Mouse (Mus musculus): Measurements from ENCODE around the gene Zfp13. TPM values are rescaled to one million over a fixed set of nuclear protein-coding genes. Genes with fewer than 3 reads are reported as not detected.

Gene Zfp13
- 1 to 10 TPM; 1.5 to 1.8 TPM for total RNA-seq (2021)
- long read RNA-seq, experiment 1, partial matches to known transcripts = 0 of 2 reads
- long read RNA-seq, experiment 1, other reads (novel, unspliced or antisense) = 1 of 2 reads
- long read RNA-seq, experiment 2, partial matches to known transcripts = 0 of 3 reads
- long read RNA-seq, experiment 2, other reads (novel, unspliced or antisense) = 1 of 3 reads

DNA sequence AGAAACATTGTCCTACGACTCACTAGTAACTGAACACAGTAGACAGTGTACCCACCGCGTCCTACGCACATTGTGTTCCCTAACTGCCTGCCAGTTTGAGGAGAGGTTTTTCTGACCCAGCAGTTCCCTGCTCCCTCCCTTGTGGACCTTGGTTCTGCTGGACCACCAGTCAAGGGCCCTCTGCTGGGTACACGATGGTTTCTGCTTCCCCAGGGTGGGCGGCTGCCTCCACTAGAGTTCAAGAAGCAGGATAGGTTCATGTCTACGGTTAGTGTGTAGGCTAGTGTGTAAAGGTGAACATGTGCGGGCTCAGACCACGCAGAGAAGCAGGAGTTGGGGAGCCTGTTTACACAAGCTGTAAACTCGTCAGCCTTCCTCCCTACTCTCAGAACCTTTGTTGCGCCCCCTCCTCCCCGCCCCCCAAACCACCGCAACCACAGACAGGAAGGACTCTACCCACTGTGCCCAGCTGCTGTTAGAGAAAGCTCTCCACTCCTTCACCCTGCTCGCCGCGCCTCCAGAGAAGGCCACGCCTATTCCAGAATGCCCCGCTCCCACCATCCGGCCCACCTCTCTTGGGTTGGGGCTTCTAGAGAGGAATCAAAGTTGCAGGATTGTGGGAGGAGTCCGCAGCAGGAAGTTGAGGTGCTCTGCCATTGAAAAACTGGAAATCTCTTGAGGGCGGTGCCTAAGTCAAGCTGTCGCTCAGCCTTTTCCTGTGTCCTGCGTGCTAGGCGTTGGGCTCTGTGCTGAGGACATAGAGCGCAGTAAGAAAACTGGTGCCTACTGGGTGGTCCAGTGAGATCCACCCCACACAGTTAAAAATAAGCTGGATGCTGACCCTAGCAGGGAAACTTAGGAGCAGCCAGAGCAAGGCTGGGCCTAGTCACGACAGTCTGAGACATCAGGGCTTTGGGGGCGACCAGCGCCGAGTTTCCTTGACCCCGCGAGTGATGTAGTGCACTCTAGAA lies at the start of gene Zfp13:
TSS of gene Zfp13 (minus strand) at position 906 of the 971 bp plus-strand sequence.
- peak; percentile 68 to 75 for DNase-seq
- intact Hi-C loops (cut with DNase I) = no loop called here

DNA sequence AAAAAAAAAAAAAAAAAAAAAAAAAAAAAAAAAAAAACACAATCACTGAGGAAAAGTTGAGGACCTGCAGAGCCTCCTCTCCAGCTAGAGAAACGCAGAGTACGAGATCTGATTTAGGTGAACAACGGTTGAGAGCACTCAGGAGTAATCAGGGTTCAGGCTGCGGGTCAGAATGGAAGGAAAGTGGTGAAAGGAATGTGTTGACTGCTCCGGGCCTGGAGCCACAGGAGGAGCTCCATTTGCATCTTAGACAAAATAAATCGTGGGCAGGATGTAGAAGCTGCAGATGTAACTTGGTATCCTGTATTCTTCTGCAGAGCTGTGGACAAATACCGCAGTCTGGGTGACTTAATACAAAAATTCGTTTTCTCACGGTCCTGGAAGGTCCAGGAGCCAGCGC lies 46.6 kb upstream of the Zfp13 start:
- DNase-seq = no peak
- intact Hi-C loops (cut with DNase I) = no loop called here

GRCm38 (mm10) chr17:23644613-23645495 lies 45.6 kb upstream of the Zfp13 start, which contains the start of gene Mmp25:
TSS of gene Mmp25 (minus strand) at chr17:23645277.
- no peak for DNase-seq
- intact Hi-C loops (cut with DNase I) = no loop called here

GRCm38 (mm10) chr17:23631241-23631640 lies 32.0 kb upstream of the Zfp13 start:
- intact Hi-C loops (cut with DNase I) = loop anchor here (5.0 kb wide), 1 partner anchor 59 kb away; no protein-coding TSS in a partner anchor
- no peak for DNase-seq

DNA sequence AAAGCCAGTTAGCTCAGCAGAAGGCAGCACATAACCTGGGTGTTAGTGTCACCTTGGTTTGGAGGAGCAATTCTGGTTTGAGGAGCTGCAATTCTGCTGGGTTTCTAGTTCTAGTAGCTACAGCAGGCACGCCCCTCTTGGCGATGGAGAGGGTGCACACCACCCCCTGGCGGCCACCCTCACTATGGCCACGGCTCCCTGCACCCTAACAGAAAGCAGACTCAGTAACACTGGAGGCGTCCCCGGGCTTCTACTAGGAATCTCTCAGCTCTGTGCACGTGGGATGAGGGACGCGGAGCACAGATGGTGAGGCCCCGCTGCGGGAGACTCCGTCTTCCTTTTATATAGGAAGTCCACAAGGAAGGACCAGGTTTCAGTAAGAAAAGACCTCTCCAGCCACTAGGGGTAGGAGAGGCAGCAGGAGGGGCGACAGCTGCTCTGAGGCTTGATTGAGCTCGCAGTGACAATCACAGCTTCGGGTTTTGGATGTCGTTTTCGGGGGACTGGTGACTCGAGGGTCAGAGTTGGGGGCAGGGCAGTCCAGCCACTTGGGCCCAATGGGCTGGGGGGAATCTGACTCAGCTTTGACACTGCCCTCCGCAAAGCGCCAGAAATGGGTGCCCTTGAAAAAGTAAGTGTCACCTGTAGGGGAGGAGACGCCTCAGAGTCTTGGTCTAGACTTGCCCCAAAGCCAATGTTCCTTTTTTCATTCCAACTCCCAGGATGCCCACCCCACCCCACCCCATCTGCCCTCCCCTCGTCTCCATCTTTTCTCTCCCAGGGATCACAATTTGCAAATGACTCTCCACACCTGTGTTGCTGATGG lies 31.1 kb upstream of the Zfp13 start:
- intact Hi-C loops (cut with DNase I) = loop anchor here (5.0 kb wide), 1 partner anchor 58 kb away; no protein-coding TSS in a partner anchor
- DNase-seq = peak; percentile 66 to 74

GRCm38 (mm10) chr17:23627813-23628212 lies 28.5 kb upstream of the Zfp13 start:
- intact Hi-C loops (cut with DNase I) = no loop called here
- DNase-seq = no peak

GRCm38 (mm10) chr17:23620351-23620750 lies 21.1 kb upstream of the Zfp13 start:
- intact Hi-C loops (cut with DNase I) = no loop called here
- DNase-seq = no peak

- intact Hi-C loops (cut with DNase I) = no loop called here
- no peak for DNase-seq
These were observed 17.8 kb upstream of the Zfp13 start for GRCm38 (mm10) chr17:23617087-23617486.

DNA sequence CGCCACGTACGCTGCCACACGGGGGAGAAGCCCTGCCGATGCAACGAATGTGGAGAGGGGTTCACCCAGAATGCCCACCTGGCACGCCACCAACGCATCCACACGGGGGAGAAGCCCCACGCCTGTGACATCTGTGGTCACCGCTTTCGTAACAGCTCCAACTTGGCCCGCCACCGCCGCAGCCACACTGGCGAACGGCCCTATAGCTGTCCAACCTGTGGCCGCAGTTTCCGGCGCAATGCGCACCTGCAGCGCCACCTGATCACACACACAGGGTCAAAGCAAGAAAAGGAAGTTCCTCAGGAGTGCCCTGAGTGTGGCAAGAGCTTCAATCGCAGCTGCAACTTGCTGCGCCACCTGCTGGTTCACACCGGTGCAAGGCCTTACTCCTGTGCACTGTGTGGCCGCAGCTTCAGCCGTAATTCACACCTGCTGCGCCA lies 11.1 kb upstream of the Zfp13 start:
- peak; percentile 25 to 29 for DNase-seq

DNA sequence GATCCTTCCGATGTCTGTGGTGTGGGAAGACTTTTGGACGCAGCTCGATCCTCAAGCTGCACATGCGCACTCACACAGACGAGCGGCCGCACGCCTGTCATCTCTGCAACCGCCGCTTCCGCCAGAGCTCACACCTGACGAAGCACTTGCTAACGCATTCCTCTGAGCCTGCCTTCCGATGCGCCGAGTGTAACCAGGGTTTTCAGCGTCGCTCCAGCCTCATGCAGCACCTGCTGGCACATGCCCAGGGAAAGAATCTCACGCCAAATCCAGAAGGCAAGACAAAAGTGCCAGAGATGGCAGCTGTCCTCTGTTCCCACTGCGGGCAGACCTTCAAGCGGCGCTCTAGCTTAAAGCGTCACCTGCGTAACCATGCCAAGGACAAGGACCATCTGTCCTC lies 10.3 kb upstream of the Zfp13 start:
- DNase-seq = no peak
- intact Hi-C loops (cut with DNase I) = loop anchor here (5.0 kb wide), 1 partner anchor 37 kb away; no protein-coding TSS in a partner anchor

More for the DNA sequence above, 11.1 kb upstream of the Zfp13 start:
- intact Hi-C loops (cut with DNase I) = loop anchor here (5.0 kb wide), 1 partner anchor 38 kb away; no protein-coding TSS in a partner anchor

DNA sequence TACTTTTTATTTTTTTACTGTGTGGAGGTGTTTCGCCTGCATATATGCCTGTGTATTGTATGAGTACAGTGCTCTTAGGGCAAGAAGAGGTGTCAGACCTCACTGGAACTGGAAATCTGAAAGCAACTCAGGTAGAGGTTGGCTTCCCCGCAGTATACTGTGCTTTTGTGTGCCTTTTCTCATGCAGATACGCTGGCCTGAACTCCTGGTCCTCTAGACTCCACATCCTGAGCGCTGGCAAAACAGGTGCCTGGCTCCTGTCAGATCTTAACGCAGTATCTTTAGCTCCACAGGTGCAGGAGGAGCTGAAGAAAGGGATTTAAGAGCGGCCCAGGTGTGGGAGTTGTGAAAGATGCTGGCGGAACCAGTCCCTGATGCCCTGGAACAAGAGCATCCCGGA lies 5.9 kb upstream of the Zfp13 start:
- DNase-seq = no peak
- intact Hi-C loops (cut with DNase I) = no loop called here

- intact Hi-C loops (cut with DNase I) = no loop called here
- DNase-seq = no peak
These were observed 5.1 kb upstream of the Zfp13 start for GRCm38 (mm10) chr17:23604394-23604793.

DNA sequence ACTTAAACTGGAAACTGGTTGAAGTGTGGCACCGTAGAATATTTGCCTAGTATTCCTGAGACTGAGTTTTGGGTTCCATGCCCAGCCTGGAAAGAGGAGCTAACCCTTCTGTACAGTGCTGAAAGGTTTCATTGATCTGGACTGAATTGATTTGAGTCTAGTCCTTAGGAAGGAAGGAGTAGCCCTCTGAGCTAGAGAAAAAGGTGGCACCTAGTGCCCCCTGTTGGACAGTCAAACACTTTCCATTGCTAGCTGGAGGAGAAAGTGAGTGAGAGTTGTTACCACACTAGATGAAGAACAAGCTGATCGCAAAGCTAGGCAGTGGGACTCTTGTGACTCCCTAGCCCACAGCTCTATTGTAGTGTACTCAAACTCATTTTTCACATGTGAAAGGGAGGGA lies 4.3 kb upstream of the Zfp13 start:
- intact Hi-C loops (cut with DNase I) = no loop called here
- DNase-seq = no peak

DNA sequence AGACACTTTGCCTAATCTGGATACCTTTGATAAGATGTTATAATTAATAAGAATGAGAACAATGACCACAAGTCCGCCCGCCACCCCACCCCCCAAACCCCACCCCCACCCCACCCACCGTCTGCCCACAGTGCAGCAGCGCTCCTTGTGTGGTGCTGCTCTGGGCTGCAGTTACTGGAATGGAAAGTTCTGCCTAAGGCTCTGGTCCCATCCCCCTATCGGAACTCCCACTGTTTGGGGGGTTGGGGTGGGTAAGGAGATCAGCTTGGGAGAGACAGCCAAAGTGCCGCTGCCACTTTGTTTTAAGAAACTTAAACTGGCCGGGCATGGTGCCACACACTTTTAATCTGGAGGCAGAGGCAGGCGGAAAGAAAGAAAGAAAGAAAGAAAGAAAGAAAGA lies 3.8 kb upstream of the Zfp13 start:
- intact Hi-C loops (cut with DNase I) = no loop called here

DNA sequence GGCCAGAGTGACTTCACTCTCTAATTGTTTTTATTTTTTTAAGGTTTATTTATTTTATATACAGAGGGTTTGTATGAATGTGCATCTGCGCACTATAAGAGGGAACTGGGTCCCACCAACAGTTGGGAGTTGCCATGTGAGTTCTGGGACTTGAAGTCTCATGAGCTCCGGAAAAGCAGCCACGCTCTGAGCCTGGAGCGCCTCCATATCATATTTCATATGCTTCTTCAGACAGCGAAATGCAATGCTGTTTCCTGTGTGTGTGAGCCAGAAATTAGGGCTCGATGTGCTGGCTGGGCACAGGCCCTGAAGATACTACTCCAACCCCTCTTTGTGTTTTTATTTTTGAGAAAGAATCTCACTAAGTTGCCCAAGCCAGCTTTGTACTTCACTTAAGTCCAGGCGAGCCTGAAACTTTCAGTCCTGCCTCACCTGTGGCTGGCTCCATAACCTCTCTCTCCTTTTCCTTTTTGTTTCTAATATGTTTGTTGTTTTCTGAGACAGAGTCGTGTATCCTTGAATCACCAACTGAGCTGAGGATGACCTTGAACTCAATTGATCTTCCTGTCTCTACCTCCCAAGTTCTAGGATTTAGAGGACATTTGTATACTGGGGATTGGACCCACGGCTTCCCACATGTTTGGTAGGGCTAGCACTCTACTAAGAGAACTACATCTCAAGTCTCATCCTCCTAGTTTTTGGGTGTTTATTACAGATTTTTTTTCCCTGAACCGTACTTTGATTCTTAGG lies 2.7 kb upstream of the Zfp13 start:
- DNase-seq = no peak
- intact Hi-C loops (cut with DNase I) = no loop called here

More for the DNA sequence above, 3.8 kb upstream of the Zfp13 start:
- no peak for DNase-seq

- intact Hi-C loops (cut with DNase I) = no loop called here
- DNase-seq = no peak
These were observed 1.6 kb upstream of the Zfp13 start, which contains the start of gene Zscan10 for GRCm38 (mm10) chr17:23600641-23601622. TSS of gene Zscan10 (plus strand) at chr17:23600856.

DNA sequence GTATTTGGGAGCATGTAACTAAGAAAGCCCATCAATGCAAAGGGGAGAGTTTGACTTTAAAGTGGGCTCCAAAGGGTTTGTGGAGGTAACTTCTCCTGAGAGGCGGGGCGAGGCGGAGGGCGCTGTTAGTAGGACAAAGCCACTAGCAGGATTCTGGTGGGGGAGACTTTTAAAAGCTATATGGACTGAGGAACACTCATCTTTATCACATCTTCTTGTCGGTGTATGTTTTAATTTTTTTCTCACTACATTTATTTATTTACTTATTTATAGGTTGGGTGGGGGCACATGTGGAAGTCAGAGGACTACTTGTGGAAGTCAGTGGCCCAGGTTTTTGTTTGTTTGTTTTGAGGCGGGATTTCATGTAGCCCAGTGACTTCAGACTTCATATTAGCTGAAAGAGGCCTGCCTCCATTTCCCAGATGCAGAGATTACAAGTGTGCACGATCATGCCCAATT lies 347 bp upstream of the Zfp13 start:
- no peak for DNase-seq

More for the DNA sequence above, 347 bp upstream of the Zfp13 start:
- intact Hi-C loops (cut with DNase I) = no loop called here
